Mouse (Mus musculus): ENCODE data around the gene Nr1i2.
A peak's percentile ranks its signal among the peaks of the same experiment; 100 is the strongest.
"Not testable (repeated sequence)": the region's sequence is repeated elsewhere in the genome, so short reads cannot be mapped to it uniquely, and the experiment has no call there.

Nr1i2 gene

GRCm38 (mm10) chr16:38286541-38286940 lies 8.1 kb downstream of the Nr1i2 start:
- peak; percentile 14 for DNase-seq

DNA sequence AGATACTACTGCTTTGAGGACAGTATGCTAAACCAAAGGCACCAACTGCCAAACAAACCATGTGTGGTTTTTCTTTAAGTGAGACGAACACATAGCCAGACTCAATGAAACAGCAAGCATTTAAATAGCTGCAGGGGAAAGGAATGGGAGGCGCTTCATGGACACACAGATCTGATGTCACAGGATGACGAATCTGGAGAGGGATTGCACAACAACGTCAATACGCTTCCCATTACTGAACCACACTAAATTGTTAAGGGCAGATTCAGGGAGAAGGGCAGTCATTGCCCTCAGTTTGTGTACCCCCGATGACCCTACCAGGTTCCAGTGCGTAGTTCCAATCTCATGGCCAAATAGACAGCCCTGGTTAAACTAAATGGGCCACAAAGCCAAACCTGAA lies 8.8 kb downstream of the Nr1i2 start:
- DNase-seq: no peak

- no peak for DNase-seq
These were observed 11.3 kb downstream of the Nr1i2 start for GRCm38 (mm10) chr16:38283300-38283699.

DNA sequence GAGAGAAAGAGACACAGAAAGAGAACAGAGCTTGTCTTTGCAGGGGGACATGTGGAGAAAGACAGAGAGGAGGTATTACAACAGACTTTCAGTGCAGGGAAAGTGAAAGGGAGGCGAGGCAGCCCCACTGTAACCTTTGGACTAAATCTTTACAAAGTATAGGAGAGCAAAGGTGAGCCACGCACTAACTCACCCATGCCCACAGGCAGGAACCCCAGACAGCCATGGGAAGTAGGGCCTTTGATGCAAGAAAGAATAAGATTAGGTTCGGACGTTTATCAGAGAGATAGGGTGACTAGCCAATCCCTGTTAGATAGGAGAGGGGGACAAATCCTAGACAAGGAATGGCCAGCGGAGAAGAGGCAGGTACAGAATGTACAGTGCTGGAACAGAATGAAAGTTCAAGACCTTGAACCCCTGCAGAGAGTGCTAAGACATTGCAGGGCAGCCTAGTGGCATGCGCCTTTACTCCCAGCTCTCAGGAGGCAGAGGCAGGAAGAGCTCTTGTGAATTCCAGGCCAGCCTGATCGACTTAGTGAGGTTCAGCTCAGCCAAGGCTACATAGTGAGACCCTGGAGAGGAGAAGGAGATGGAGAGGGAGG lies 12.0 kb downstream of the Nr1i2 start:
- no peak for DNase-seq

DNA sequence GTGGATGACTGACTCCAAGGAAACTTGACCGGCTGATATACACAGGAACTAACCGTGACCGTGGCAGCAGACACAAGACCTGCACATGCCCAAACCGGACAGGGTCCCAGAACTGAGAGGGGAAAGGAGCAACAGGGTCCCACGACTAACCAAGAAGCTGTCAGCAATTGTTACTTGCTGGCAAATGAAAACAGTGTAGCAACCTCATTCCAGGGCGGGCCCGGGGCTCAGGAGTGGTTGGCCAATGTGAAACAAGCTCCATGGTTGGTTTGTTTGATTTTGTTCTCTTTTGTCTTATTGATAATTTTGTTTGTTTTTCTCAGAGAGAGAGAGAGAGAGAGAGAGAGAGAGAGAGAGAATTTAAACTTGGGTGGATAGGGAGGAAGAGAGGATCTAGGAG lies 13.7 kb downstream of the Nr1i2 start:
- no peak for DNase-seq

DNA sequence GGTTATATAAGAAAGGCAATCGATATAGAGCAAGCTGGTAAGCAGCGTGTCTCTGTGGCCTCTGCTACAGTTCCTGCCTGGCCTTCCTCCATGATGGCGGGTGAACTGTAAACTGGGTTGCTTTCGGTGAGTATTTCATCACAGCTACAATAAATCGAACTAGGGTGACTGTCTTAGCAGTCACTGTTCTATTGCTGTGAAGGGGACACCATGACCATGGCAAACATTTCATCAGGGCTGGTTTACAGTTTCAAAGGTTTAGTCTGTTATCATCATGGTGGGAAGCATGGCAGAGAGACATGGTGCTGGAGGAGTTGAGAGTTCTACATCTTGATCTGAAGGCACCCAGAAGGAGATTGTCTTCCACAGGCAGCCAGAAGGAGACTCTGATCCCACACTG lies 14.8 kb downstream of the Nr1i2 start:
- DNase-seq: no peak

- no peak for DNase-seq
These were observed 19.9 kb downstream of the Nr1i2 start for GRCm38 (mm10) chr16:38274737-38275136.

DNA sequence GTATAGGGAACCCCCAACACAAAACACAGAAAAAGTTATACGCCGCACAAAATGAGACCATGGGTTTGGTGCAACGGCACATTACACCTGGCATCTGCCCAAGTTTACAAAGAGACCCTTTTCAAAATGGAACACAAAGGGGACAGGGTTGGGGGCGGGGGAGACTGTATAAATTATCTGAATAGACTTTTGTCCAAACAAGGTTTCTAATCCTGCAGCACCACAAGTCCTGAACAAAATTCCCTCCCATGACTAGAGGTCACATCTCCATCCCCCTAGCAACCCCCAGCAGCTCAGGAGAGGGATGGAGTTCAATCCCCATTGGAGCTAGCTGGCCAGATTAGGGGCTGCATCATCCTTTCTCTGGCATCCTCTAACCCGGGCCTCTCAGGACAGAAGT lies 22.1 kb downstream of the Nr1i2 start:
- no peak for DNase-seq

- no peak for DNase-seq
These were observed 23.0 kb downstream of the Nr1i2 start for GRCm38 (mm10) chr16:38271601-38272000.

GRCm38 (mm10) chr16:38255927-38256326 lies 38.7 kb downstream of the Nr1i2 start:
- no peak for DNase-seq

GRCm38 (mm10) chr16:38255107-38255506 lies 39.5 kb downstream of the Nr1i2 start:
- DNase-seq: no peak

- no peak for DNase-seq
These were observed 40.6 kb downstream of the Nr1i2 start for GRCm38 (mm10) chr16:38254001-38254400.

DNA sequence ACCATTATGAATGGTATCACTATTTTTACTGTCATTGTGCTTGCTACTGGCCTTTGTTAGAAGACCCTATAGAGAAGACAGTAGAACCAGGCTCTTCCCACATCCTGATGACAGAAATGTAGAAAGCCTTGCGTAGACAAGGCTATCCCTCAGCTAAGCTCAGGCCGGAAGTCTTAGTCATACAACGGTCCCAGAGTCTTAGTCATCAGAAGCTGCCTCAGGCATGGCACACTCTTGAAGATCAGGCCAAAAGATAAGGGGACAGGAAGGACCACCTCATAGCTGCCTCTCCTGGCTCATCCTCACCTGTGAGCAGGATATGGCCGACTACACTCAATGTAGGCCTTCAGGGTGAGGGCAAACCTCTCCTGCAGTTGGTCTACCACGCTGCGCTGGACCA lies 44.2 kb downstream of the Nr1i2 start:
- no peak for DNase-seq

GRCm38 (mm10) chr16:38248331-38248961 lies 46.2 kb downstream of the Nr1i2 start:
- DNase-seq: no peak

GRCm38 (mm10) chr16:38245849-38246585 lies 48.6 kb downstream of the Nr1i2 start:
- DNase-seq: no peak

- no peak for DNase-seq
These were observed 49.2 kb downstream of the Nr1i2 start for GRCm38 (mm10) chr16:38245379-38245778.

DNA sequence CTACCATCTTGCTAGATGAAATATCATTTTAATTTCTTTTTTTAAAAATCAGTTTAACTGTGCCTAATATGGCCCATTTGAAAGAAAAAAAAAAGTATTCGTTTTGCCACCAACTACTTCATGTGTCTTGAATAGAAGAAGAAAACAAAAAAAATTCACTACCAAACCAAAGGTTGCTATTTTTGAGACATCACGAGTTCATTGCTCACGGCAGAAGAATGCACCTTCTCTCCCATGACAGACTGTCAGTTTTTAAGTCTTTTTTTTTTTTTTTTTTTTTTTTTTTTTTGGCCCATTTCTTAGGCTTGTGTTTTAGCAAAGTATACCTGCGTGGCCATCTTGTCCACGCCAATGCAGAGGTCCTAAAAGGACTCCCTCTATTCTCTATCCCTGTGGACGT lies 50.5 kb downstream of the Nr1i2 start:
- DNase-seq: no peak

DNA sequence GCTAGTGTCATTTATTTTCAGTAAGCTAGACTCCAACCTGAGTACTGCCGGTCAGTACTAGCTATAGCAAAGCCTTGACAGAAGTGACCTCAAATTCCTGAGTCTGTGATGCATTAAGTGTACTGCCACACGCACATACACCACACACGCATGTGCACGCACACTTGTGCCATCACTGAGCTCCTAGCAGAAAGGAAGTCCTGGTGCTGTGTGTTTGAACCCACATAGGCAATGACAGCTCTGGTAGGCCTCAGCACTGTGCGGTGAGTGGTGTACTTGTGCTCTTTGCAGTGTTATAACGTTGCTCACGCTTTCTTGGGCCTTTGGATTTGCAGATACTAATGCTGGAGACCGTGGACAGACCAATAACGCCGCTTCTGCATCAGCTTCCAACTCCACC lies 54.5 kb downstream of the Nr1i2 start:
- DNase-seq: no peak

- peak; percentile 28 for DNase-seq
These were observed 54.9 kb downstream of the Nr1i2 start for GRCm38 (mm10) chr16:38239729-38240128.

- no peak for DNase-seq
These were observed 57.6 kb downstream of the Nr1i2 start for GRCm38 (mm10) chr16:38236936-38237585.

DNA sequence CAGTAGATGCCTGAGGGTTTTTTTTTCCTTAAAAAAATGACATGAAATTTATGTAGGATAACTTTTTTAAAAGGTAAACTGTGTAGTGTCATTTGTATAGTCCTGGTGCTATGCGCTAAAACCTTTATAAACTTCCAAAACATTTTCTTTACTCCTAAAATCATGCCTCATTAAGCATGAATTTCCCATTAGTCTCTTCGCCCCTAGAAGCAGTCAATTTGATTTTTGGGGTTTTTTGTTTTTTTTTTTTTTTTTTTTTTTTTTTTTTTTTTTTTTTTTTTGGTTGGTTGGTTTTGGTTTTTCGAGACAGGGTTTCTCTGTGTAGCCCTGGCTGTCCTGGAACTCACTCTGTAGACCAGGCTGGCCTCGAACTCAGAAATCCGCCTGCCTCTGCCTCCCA lies 72.1 kb downstream of the Nr1i2 start:
- not testable (repeated sequence) for DNase-seq

DNA sequence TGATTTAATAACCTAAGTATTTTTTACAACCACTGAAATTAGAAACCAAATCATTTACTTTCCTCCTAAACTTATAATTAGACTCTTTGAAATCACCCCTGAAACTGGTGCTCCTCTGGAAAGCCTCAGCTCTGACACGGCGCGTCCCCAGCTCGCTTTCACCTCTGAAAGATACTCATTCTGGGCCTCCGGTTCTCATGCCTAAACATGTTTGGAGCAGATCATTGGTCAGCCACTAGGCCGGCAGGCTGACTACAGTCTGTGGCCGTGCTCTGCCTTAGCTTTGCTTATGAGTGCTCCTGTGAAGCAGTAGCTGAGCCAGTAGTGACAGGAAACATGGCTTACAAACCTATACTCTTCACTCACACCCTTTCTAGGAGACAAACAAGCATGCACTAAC lies 89.4 kb downstream of the Nr1i2 start:
- no peak for DNase-seq
